Mouse (Mus musculus) layer of hippocampus, postnatal 10 days (tissue): ENCODE data around the gene Zc3hc1. TPM values are rescaled to one million over a fixed set of nuclear protein-coding genes. Genes with fewer than 3 reads are reported as not detected.
"Not testable (repeated sequence)": the region's sequence is repeated elsewhere in the genome, so short reads cannot be mapped to it uniquely, and the experiment has no call there.

Experiments used
- DNase-seq, 2 experiments: peaks; one replicate each; pipeline ENCODE4 v3.0.0; 2021; ENCODE audit warnings: low spot score in 2 of 2
- long read RNA-seq: library from polyadenylated mRNA; stranded (forward); transcript quantifications from one replicate; pipeline ENCODE4 v2.0.0, GENCODE M21; 2023
- total RNA-seq, 2 experiments: library from RNA; stranded (reverse); gene quantifications; 2 replicates each; pipeline ENCODE4 v1.2.3; 2021

Zc3hc1 gene
- total RNA-seq, result 10 to 100 TPM; 27.4 to 27.6 TPM
- long read RNA-seq, transcript Zc3hc1-201 (10 exons, 1,824 nt), result major isoform, 49 of 59 reads
- long read RNA-seq, partial matches to known transcripts, result 2 of 59 reads
- long read RNA-seq, other reads (novel, unspliced or antisense), result 8 of 59 reads

DNA sequence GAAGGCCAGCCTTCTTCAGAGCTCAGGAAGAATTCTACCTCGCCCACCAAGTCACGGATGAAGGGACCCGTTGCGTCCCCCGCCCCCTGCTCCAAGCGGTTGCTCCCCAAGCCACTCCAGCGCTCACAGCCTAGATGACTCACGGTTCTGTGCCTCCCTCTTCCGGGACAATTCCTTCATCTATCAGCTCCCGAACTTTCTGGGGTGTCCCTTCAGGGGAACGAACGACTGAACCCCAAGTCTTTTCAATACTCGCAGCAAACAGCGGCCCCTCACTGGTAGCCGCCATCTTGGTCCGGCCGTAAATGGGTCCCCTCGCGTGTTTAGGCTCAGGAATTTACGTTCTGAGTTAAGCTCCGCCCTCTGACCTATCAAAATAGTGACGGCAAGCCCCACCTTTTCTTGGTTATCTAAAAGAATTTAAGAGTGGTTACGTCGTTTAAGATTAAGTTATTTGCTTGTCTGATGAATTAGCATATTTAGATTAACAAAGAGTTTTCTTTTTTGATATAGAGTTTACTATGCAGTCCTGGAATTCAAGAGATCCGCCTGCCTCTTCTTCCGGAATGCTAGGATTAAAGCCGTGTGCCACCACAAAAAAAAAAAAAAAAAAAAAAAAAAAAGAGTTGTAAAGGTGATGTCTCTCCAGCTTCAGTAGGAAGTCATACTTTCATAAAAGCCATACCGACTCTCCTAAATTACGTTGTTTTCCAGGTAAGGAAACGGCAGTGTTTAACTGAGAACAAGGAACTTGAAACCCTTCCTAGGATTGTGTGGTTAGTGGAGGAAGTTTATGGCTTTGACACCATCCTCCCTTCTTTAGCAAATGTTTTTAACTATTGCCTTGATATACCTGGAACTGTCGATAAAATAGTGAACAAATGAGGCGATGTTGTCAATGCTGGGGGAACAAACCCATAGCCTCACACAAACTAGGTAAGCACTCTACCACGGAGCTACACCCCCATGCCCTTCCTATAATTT, at the start of gene Zc3hc1:
Zc3hc1 (minus strand) TSS at position 315 of the 984 bp plus-strand sequence.
- DNase-seq, result peak; percentile 68 to 77

GRCm38 (mm10) chr6:30439576-30439975, 48.7 kb upstream of the Zc3hc1 start:
- DNase-seq, result peak in 1 of 2 experiments; percentile 50

DNA sequence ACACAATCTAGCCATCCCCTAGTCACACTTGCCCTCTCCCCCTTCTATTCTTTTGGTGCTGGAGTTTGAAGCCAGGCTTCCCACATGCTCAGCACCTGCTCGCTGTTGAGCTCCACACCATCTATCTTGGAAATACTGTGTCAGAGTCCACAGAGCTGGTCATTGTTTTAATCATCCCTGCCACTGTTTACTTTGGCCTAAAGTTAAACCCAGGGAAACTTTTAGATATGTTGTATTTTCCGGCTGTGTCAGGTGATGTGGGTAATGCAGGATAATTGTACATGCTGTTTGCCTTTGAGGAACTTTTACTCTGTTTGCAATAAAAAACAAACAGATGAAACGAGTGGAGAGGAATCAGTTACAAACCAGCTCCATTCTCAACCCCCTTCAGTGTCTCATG, 46.2 kb upstream of the Zc3hc1 start:
- no peak for DNase-seq

- DNase-seq, result no peak
Observed at GRCm38 (mm10) chr6:30436476-30436875, 45.6 kb upstream of the Zc3hc1 start.

GRCm38 (mm10) chr6:30432461-30433192, 41.8 kb upstream of the Zc3hc1 start:
- no peak for DNase-seq

- no peak for DNase-seq
Observed at GRCm38 (mm10) chr6:30416801-30417200, 26.0 kb upstream of the Zc3hc1 start.

DNA sequence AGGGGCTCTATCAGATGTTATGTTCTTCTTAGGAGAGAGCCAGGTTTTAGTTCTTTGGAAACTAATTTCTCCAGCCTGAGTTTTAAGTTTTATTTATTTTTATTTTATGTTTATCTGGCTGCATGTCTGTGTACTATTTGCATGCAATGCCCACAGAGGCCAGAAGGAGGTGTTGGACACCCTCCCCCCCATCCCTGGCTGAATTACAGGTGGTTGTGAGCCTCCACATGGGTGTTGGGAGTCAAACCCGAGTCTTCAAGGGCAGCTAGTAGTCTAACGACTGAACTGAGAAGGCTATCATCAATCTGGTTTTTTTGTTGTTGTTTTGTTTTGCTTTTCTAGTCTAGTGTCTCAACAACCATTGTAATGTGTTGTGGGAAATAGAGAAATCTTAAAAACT, 25.3 kb upstream of the Zc3hc1 start:
- no peak for DNase-seq

DNA sequence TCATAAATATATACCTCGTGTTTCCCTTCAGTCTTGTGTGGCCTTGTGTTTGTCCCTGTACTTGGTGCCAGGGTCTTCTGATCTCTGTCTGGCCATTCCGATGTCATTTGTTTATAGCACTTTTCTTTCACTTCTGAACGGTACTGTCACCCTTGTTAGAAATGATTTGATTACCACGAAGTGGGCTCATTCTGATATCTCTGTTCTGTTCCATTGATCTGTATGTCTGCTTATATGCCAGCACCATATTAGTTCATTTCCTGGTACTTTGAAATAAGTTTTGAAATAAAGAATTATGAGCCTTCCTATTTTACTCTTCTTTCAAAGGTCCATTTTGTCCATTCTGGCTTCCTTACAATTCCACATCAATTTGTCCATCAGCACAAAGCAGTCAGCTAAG, 20.5 kb upstream of the Zc3hc1 start:
- DNase-seq, result no peak

- DNase-seq, result no peak
Observed at GRCm38 (mm10) chr6:30409399-30410093, 18.7 kb upstream of the Zc3hc1 start.

DNA sequence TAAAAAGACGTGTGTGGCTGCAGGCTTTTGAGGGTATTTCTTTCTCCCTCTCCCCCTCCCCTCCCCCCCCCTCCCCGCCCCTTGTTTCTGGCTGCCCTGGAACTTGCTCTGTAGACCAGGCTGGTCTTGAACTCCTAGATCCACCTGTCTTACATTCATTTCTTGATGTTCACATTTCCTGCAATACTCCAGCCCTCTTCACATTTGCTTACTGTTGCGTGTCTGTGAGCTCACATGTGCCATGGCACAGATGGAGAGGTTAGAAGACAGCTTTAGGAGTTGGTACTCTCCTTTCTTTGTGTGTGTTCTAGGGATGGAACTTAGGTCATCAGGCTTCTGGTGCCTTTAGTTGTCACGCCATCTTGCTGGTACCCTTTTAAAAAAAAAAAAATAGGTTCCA, 17.4 kb upstream of the Zc3hc1 start:
- no peak for DNase-seq

GRCm38 (mm10) chr6:30404671-30405070, 13.8 kb upstream of the Zc3hc1 start:
- DNase-seq, result no peak

DNA sequence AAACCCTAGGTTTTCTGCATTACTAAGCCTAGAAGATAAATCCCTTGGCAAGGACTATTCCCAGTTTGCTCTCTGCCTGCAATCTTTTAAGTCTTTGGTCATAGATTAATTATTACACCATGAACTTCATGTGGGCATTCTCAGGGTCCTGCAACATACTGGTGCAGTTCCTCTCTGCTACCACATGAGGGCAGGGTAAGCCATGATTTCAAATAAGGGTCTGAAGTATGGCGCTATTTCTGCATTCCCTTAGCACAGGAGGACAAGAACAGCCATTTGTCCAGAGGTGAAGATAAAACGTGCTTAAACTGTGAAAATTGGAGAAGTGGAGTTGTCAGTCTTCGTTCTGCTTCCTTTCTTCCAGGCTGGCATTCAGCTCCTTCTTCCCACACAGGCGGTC, 12.6 kb upstream of the Zc3hc1 start:
- peak; percentile 66 to 76 for DNase-seq

GRCm38 (mm10) chr6:30402091-30402491, 11.3 kb upstream of the Zc3hc1 start:
- no peak for DNase-seq

DNA sequence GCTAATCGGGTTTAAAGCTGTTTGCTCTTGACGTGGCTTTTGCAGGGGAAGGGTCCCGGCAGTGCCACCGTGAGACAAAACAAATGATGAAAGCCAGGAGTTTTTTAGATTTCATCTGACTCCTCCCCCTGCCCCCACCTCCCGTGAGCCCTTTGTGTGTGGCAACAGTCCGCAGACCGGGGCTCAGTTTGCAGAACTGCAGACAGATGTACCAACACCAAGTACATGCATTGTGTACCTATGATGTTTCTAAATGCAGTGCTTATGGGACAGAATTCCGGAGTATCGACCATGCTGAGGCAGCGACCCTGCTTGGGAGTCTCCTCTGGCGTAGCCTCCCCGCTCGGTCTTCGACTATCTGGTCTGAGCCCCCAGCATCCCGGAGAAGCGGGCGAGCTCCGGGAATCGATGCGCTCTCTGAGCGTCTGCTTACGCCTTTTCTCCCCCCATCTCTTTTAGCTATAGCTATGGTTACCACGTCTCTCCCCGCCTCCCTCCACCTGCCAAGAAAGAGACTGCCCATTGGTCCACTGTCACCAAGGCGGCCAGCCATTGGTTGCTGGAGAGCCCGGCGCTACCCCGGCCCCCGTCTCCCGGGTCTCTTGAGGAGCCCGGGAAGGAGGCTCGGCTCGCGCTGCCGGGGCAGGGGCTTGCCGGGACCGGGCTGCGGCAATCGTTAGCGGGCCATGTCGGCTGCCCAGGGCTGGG, 10.6 kb upstream of the Zc3hc1 start, which contains the start of gene Klhdc10:
Klhdc10 (plus strand) TSS at position 561 of the 708 bp plus-strand sequence.
- DNase-seq, result peak; percentile 100

DNA sequence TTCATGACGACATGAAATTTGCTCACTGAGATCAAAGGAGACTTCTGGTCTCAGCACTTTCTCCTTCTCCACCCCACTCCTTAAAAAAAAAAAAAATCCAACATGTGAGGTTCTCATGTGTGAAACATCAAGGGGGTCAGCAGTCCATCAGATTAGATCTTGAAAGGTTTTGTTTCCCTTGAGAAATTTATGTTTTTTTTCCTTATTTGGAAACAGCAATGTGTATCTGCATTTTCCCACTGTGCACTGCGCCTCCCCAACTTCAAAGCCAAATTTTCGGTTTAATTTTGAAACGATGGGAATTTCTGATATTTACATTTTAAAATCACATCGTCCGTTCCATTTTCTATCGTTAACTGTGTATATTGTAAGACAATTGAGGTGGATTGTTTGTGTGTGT, 9.9 kb upstream of the Zc3hc1 start:
- no peak for DNase-seq

GRCm38 (mm10) chr6:30400146-30400545, 9.3 kb upstream of the Zc3hc1 start:
- no peak for DNase-seq

DNA sequence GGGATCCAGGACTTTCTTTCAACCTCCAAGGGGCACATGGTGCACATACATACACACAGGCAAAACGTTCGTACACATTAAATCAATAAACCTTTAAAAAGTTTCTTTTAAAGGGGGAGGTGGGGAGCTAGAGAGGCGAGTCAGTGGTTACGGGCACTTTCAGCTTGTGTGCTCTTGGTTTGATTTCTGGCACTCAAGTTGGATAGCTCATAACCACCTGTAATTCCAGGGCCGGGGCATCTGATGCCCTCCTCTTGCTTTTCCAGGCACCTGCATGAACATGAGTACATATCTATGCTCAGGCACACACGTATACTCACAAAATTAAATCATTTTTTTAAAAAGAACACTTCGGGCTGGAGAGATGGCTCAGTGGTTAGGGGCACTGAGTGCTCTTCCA, 1.2 kb upstream of the Zc3hc1 start:
- no peak for DNase-seq

- DNase-seq, result not testable (repeated sequence)
Observed at GRCm38 (mm10) chr6:30390271-30390670, 557 bp downstream of the Zc3hc1 start.

DNA sequence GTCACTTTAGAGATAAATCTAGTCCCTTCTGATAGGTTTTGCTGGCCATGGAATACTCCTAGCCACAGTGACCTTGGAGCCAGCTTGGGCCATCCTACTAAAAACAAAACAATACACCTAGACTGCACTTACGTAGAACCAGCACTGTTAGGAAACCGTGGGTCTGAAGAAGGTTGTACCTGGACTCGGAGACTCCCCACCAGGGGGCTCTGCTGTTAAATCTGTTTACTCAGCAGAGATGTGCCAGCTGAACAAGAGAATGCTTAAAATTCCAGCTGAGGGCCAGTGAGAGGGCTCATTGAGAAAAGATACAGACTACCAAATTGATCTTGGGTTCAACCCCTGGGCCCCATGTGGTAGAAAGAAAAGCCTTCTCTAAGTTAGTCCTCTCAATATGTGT, 9.7 kb downstream of the Zc3hc1 start:
- DNase-seq, result no peak

GRCm38 (mm10) chr6:30375791-30376190, 15.0 kb downstream of the Zc3hc1 start:
- DNase-seq, result peak in 1 of 2 experiments; percentile 33
